In the genomic region with DNA sequence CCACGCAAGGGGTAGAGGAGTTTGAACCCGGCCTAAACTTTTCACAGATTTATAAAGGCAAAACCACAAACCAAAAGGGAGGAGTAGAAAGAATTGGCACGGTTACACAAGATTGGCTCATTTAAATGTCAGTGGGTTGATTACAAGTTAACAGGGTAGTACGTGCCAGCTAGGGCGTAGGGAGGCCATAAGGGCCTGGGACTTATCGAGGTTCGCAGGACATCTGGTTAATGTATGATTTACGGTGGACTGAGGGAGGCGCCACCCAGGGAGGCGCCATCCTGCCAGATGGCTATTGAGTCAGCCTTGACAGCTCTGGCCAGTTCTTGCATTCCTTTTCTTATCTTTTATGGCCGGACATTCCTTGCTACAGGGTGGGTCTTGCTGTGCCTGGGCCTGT, we compare ENCODE assay signal across 12 mouse cellular contexts. TPM values are rescaled to one million over a fixed set of nuclear protein-coding genes. Genes with fewer than 3 reads are reported as not detected.
A peak's percentile ranks its signal among the peaks of the same experiment; 100 is the strongest.
DNase-seq lines count a peak whose midpoint lies in the region; TF ChIP-seq lines count a peak whose summit lies in the region.
"Had no signal": no experiment of that assay in that cellular context is flagged by ENCODE, and none has a peak within 500 bp of the region (broad histone marks: within the 10 kb centered on the region; RNA-seq: fewer than 3 reads in every experiment).

No protein-coding gene starts in this region.

- H3K27me3 ChIP-seq in cerebellum, adult 2 months (ENCODE audit: control insufficient read depth, insufficient read depth, low read length): no peaks in the 10 kb centered on the region; the same call in 1 of the 2 replicates
- H3K27me3 ChIP-seq: liver, embryonic 12.5 days; megakaryocyte, embryonic 14.5 days; neural tube, embryonic 12.5 days had no signal

- no peaks in the 10 kb centered on the region for H3K4me1 ChIP-seq in lung, adult 2 months (ENCODE audit: control insufficient read depth, insufficient read depth, low read length)
- 0 out of 2 replicates have a peak, but pooled peaks cover 3% of the 10 kb centered on the region for H3K4me1 ChIP-seq in cerebellum, adult 2 months (ENCODE audit: control insufficient read depth, insufficient read depth, low read length)
- H3K4me1 ChIP-seq: liver, embryonic 12.5 days; megakaryocyte, embryonic 14.5 days; neural tube, embryonic 12.5 days had no signal

- no peak for TF ChIP-seq CTCF in lung, adult 2 months (IDR thresholded peaks at IDR 0.05; ENCODE audit: insufficient read depth, low read length)
- TF ChIP-seq CTCF in cerebellum, adult 2 months (IDR thresholded peaks at IDR 0.05; ENCODE audit: borderline replicate concordance, insufficient read depth, low read depth, low read length): no peak

- H3K4me3 ChIP-seq in lung, adult 2 months (replicated peaks; ENCODE audit: extremely low read depth, low read depth, low read length): no peak overlapping the region
- no peak overlapping the region for H3K4me3 ChIP-seq in cerebellum, adult 2 months (replicated peaks; ENCODE audit: insufficient read depth, low read depth, low read length)
- H3K4me3 ChIP-seq: liver, embryonic 12.5 days; megakaryocyte, embryonic 14.5 days; neural tube, embryonic 12.5 days had no signal

- H3K27ac ChIP-seq in cerebellum, adult 2 months (ENCODE audit: insufficient read depth, low read length): no peak overlapping the region
- H3K27ac ChIP-seq: hindbrain, embryonic 14.5 days; liver, embryonic 12.5 days; neural tube, embryonic 12.5 days had no signal

- intact Hi-C loops in heart, postnatal 25 days (cut with DNase I): no loop called here

- 76% methylated on average over 11 of the region's 11 CpGs for WGBS in lung, adult 2 months
- 28% methylated on average over 11 of the region's 11 CpGs for WGBS in cerebellum, adult 2 months

- DNase-seq in lung, postnatal 36 days: peak; percentile 2
- no peak for DNase-seq in lung, adult 2 months
- peak; percentile 79 to 90 for DNase-seq in cerebellum, adult 2 months
- DNase-seq in heart, postnatal 25 days (ENCODE audit: low spot score): peak; percentile 9
- no peak for DNase-seq in right cerebral cortex, postnatal 4 days
- no peak for DNase-seq in right cerebral cortex, adult 2 months (ENCODE audit: low spot score in 2 of 2)
- no peak for DNase-seq in spleen, postnatal 36 days (ENCODE audit: low spot score in 2 of 2)
- DNase-seq: right cerebral cortex, postnatal 14 days had no signal

- no peak for TF ChIP-seq POLR2A in lung, adult 2 months (IDR thresholded peaks at IDR 0.05; ENCODE audit: borderline replicate concordance, extremely low read depth, low read depth, low read length)
- TF ChIP-seq POLR2A in cerebellum, adult 2 months (IDR thresholded peaks at IDR 0.05; ENCODE audit: borderline replicate concordance, insufficient read depth, low read length): no peak

RNA-seq across cellular contexts. Expression of gene Plcxd3, which starts 18.9 kb away (rescaled TPM):
- 0.62 and 0.65 TPM in 2 replicates for polyA plus RNA-seq in lung, adult 2 months (2012; rRNA removed)
- polyA plus RNA-seq in cerebellum, adult 2 months (2012; rRNA removed): 13.2 and 16.9 TPM in 2 replicates
- total RNA-seq in heart, postnatal 25 days (2021): under 1 TPM; 0.13 to 0.28 TPM

Comparison
In these comparisons a context has a peak if more than half of its experiments do, and no peak if none do; other contexts are left out.
1. DNase-seq: peak in lung, postnatal 36 days (single experiment), cerebellum, adult 2 months (2 of 2) and heart, postnatal 25 days (single experiment); none in lung, adult 2 months (single experiment), right cerebral cortex, postnatal 4 days (single experiment), right cerebral cortex, adult 2 months (0 of 2) and spleen, postnatal 36 days (0 of 2).